Mouse (Mus musculus) ES-E14 (cell line): Measurements from ENCODE around the gene Sphk2. TPM values are rescaled to one million over a fixed set of nuclear protein-coding genes. Genes with fewer than 3 reads are reported as not detected.
A peak's percentile ranks its signal among the peaks of the same experiment; 100 is the strongest.

Experiments
- DNase-seq: peaks from one replicate; pipeline ENCODE4 v3.0.0-alpha.2; 2013; ENCODE audit warnings: low read depth, low spot score
- H3K27ac ChIP-seq: 2 replicates; pipeline ENCODE4 v1.5.1; 2012; ENCODE audit warnings: low read depth, mild to moderate bottlenecking, low read length, moderate library complexity, mixed read lengths; ENCODE audit not compliant: poor library complexity, insufficient read depth, severe bottlenecking
- H3K36me3 ChIP-seq: 2 replicates; pipeline ENCODE4 v1.6.1; 2012; ENCODE audit warnings: mild to moderate bottlenecking, low read length, moderate library complexity, mixed read lengths; ENCODE audit not compliant: control insufficient read depth, poor library complexity, insufficient read depth, severe bottlenecking
- H3K4me1 ChIP-seq, 2 experiments: fragments of 150-350 bp in 1 of 2; sonication (generic) in 1 of 2; 2 replicates each; pipeline ENCODE4 v1.6.1; 2012; ENCODE audit warnings: low read length in 2 of 2, mild to moderate bottlenecking in 1 of 2, mixed read lengths in 1 of 2; ENCODE audit not compliant: control insufficient read depth in 2 of 2, insufficient read depth in 2 of 2, poor library complexity in 1 of 2
- H3K4me3 ChIP-seq, 2 experiments: fragments of 150-350 bp in 1 of 2; sonication (generic) in 1 of 2; 2 replicates each; pipeline ENCODE4 v1.5.1; 2012; ENCODE audit warnings: low read length in 2 of 2, low read depth in 1 of 2, mild to moderate bottlenecking in 1 of 2, mixed read lengths in 1 of 2; ENCODE audit not compliant: insufficient read depth in 1 of 2, poor library complexity in 1 of 2, severe bottlenecking in 1 of 2
- H3K9ac ChIP-seq: 2 replicates; pipeline ENCODE4 v1.6.1; 2012; ENCODE audit warnings: low read depth, mild to moderate bottlenecking, low read length, mixed read lengths; ENCODE audit not compliant: poor library complexity, insufficient read depth, severe bottlenecking
- H3K9me3 ChIP-seq: fragments of 150-350 bp; sonication (generic); 2 replicates; pipeline ENCODE4 v1.6.1; 2012; ENCODE audit warnings: low read depth, mild to moderate bottlenecking, low read length; ENCODE audit not compliant: control insufficient read depth, insufficient read depth
- CHD2 ChIP-seq: IDR thresholded peaks from 2 replicates; pipeline ENCODE4 v1.6.1; 2014; ENCODE audit warnings: mild to moderate bottlenecking, low read depth, low read length, inconsistent platforms
- HCFC1 ChIP-seq: IDR thresholded peaks from 2 replicates; pipeline ENCODE4 v1.6.1; 2012; ENCODE audit warnings: low read length, inconsistent platforms, borderline replicate concordance; ENCODE audit not compliant: insufficient read depth
- MAFK ChIP-seq: IDR thresholded peaks from 2 replicates; pipeline ENCODE4 v1.6.1; 2014; ENCODE audit warnings: mild to moderate bottlenecking, low read depth, low read length, inconsistent platforms; ENCODE audit not compliant: insufficient read depth
- ZC3H11A ChIP-seq: IDR thresholded peaks from 2 replicates; pipeline ENCODE4 v1.6.1; 2012; ENCODE audit warnings: low read depth, mild to moderate bottlenecking, inconsistent platforms, low read length, borderline replicate concordance
- ZNF384 ChIP-seq: IDR thresholded peaks from 2 replicates; pipeline ENCODE4 v1.6.1; 2012; ENCODE audit warnings: low read depth, low read length, inconsistent platforms
- in situ Hi-C, 2 experiments: fragments of 600-800 bp; cut with MboI; formaldehyde crosslinking; loops; one replicate each; pipeline ENCODE4 v1.15.1; 2025; ENCODE audit warnings: low sequenced_read_pairs in 2 of 2, inconsistent platforms in 1 of 2; ENCODE audit not compliant: unreplicated experiment in 2 of 2
- total RNA-seq: library from RNA; depleted of rRNA; stranded (reverse); fragments of 300-350 nt; gene quantifications from 2 replicates; pipeline ENCODE4 v1.2.3, GENCODE M21; 2012

The Sphk2 gene
- total RNA-seq, 1 experiment, result 21.5 TPM

DNA sequence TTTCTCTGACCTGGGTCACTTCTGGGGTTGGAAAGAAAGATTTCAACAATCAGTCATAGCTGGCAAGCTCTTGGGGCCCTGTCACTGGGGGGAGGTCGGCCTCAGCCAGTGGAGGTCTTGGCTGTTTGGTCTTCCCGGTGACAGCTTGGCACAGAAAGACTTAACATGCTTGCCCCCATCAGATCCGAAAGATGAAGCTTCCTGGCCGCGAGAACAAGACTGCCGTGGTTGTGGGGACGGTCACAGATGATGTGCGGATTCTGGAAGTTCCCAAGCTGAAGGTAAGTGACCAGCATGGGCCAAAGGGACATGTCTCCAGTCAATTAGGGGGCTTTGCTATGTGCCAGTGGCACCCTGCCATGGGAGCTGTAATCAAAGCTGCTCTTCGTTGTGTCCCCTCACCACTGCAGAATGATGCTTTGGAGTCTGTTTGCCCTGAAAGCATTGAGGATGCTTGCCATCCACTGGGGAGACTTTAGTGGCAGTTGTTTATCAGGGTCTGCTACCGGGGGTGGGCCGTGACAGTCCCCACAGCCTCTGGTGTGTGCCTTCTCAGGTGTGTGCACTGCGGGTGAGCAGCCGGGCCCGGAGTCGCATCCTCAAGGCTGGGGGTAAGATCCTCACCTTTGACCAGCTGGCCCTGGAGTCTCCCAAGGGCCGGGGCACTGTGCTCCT lies 2.1 kb upstream of the Sphk2 start:
- Histone ChIP-seq H3K36me3 (peaks cover 58% of the 10 kb centered on the region), H3K9ac (peak overlapping the region; percentile 98)
- in situ Hi-C loops, result no loop called here

DNA sequence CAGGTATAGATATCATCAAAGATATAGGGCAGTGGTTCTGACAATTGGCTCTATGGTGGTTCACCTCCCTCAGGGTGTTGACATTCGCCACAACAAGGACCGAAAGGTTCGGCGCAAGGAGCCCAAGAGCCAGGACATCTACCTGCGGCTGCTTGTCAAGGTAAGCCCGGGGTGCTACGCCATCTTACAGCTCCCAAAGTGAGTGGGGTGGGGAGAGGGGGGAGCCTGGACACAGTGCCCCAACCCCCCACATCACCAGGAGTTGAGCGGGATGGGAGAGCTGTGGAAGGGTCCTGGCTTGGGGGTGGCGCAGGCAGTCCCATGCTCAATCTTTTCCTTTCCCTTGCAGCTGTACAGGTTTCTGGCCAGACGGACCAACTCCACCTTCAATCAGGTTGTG lies 1.4 kb upstream of the Sphk2 start:
- H3K9ac ChIP-seq, result peak overlapping the region; percentile 98
- peak overlapping the region; percentile 88 to 93 for H3K4me3 ChIP-seq
- DNase-seq, result no peak
- in situ Hi-C loops, result no loop called here
- H3K4me1 ChIP-seq, result peaks cover 0 to 11% of the 10 kb centered on the region in 2 experiments; a peak in 1 of 4 replicates
- H3K9me3 ChIP-seq, result no peaks in the 10 kb centered on the region
- no peak overlapping the region for H3K27ac ChIP-seq
- peaks cover 55% of the 10 kb centered on the region for H3K36me3 ChIP-seq
- no peak for TF ChIP-seq MAFK
- no peak for TF ChIP-seq HCFC1
- TF ChIP-seq ZC3H11A, result no peak
- TF ChIP-seq CHD2, result no peak
- TF ChIP-seq ZNF384, result no peak

More for the DNA sequence above, 2.1 kb upstream of the Sphk2 start:
- DNase-seq, result no peak
- Histone ChIP-seq H3K4me3 (peak overlapping the region; percentile 88 to 93; a peak in 3 of 4 replicates), H3K27ac (no peak overlapping the region), H3K4me1 (peaks cover 0 to 8% of the 10 kb centered on the region in 2 experiments; a peak in 1 of 4 replicates), H3K9me3 (no peaks in the 10 kb centered on the region)
- no peak for TF ChIP-seq CHD2
- no peak for TF ChIP-seq ZC3H11A
- TF ChIP-seq MAFK, result no peak
- no peak for TF ChIP-seq ZNF384
- TF ChIP-seq HCFC1, result no peak

DNA sequence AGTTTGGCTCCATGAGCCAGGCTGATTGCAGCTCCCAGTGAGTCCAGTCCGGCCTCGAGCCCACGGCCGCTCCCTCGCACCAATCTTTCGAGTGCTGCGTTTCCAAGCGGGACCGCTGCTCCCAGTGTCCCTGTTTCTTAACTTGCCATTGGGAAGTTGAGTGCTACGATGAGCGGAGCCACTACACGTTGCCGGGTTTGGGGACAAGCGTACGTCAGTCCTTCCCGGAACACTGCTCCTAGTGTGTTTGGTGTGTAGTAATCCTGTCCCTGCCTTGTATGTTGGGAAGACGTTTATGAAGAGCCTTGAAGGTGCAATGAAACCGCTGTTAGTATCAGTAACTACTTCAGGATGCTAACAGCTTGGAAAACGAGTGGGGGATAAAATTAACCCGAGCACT lies 529 bp upstream of the Sphk2 start:
- peaks cover 52% of the 10 kb centered on the region for H3K36me3 ChIP-seq

DNA sequence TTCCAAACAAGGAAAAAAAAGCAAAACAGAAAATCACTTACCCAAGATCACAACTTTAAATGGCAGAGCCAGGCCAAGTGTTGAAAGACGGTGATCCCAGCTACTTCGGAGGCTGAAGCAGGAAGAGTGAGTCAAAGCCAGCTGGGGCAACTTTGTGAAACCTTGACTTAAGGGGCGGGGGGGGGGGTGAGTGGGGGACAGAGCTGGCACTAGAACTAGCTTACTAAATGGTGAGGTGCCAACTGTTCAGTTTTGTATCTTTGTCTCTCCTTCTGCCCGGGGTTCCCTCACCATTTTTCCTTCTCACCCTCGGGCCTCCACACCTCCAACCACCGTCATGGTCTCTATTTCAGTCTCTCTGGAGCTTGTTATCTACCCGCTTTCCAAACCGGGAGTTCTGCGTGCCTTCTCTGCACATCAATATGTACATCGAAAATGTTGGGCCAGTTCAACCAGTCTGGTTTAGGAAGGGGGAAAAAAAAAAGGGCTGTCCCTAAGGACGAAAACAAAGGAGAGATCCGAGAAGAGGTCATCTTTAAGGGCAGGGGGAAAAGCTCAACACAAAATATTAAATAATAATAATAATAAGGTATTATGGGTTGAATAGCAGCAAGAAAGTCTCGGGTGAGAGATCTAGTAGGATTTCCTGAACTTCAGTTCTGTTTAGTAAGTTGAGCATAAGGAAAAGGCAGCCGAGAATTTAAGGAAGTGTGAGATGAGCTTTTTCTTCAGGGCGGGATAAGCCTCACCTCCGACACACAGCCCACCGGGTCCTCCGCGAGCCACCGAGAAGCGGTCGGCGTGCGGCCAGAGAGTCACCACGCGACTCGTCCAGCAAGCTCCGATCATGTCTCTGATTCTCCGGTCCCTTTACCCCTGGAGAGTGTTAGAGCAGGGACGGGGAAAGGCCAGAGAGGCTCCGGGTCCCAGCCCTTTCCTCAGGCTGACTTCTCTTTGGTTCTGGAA lies 567 bp downstream of the Sphk2 start:
- peaks cover 0 to 16% of the 10 kb centered on the region in 2 experiments; a peak in 2 of 4 replicates for H3K4me1 ChIP-seq
- H3K36me3 ChIP-seq, result peaks cover 49% of the 10 kb centered on the region
- H3K9ac ChIP-seq, result peak overlapping the region; percentile 96

More for the DNA sequence above, 529 bp upstream of the Sphk2 start:
- no peaks in the 10 kb centered on the region for H3K9me3 ChIP-seq
- H3K4me3 ChIP-seq, result peak overlapping the region; percentile 88 to 93
- peak overlapping the region; percentile 81 for H3K27ac ChIP-seq
- H3K9ac ChIP-seq, result peak overlapping the region; percentile 98
- DNase-seq, result no peak
- TF ChIP-seq ZNF384 (no peak), ZC3H11A (no peak), HCFC1 (no peak), CHD2 (no peak), MAFK (no peak)
- peaks cover 0 to 13% of the 10 kb centered on the region in 2 experiments; a peak in 1 of 4 replicates for H3K4me1 ChIP-seq
- in situ Hi-C loops, result no loop called here

More for the DNA sequence above, 567 bp downstream of the Sphk2 start:
- no peak for DNase-seq
- in situ Hi-C loops, result no loop called here
- H3K4me3 ChIP-seq, result peak overlapping the region; percentile 87 to 88
- H3K27ac ChIP-seq, result peak overlapping the region; percentile 55; the same call in 1 of the 2 replicates
- TF ChIP-seq MAFK (no peak), HCFC1 (no peak), ZC3H11A (no peak), CHD2 (no peak), ZNF384 (no peak)
- H3K9me3 ChIP-seq, result no peaks in the 10 kb centered on the region
